Mouse (Mus musculus) hindbrain, embryonic 11.5 days (tissue): ENCODE data around the gene Pnkd. TPM values are rescaled to one million over a fixed set of nuclear protein-coding genes. Genes with fewer than 3 reads are reported as not detected.
"Not testable (repeated sequence)": the region's sequence is repeated elsewhere in the genome, so short reads cannot be mapped to it uniquely, and the experiment has no call there.

ENCODE experiments used
- ATAC-seq: fragments of 200-750 bp; cut with Nextera tagmentation; 2 replicates; pipeline ENCODE4 v1.8.0; 2017; ENCODE audit warnings: mild to moderate bottlenecking, moderate TSS enrichment, moderate library complexity; ENCODE audit not compliant: low FRiP score
- DNase-seq: peaks from one replicate; pipeline ENCODE4 v3.0.0-alpha.2; 2015; ENCODE audit warnings: low spot score
- H3K27ac ChIP-seq: fragments of 300-500 bp; sonication (generic); 2 replicates; pipeline ENCODE4 v1.5.1; 2014; ENCODE audit warnings: mild to moderate bottlenecking, low read depth, low read length
- H3K27me3 ChIP-seq: fragments of 300-500 bp; sonication (generic); 2 replicates; pipeline ENCODE4 v1.6.1; 2014; ENCODE audit warnings: mild to moderate bottlenecking, low read length, moderate library complexity, mixed read lengths; ENCODE audit not compliant: control insufficient read depth, insufficient read depth
- H3K36me3 ChIP-seq: fragments of 300-500 bp; sonication (generic); 2 replicates; pipeline ENCODE4 v1.6.1; 2014; ENCODE audit warnings: mild to moderate bottlenecking, low read length, moderate library complexity, mixed read lengths; ENCODE audit not compliant: control insufficient read depth, insufficient read depth
- H3K4me1 ChIP-seq: fragments of 300-500 bp; sonication (generic); replicated peaks from 2 replicates; pipeline ENCODE4 v1.6.1; 2014; ENCODE audit warnings: low read length, mixed read lengths; ENCODE audit not compliant: control insufficient read depth, insufficient read depth
- H3K4me2 ChIP-seq: fragments of 300-500 bp; sonication (generic); replicated peaks from 2 replicates; pipeline ENCODE4 v1.6.1; 2014; ENCODE audit warnings: mild to moderate bottlenecking, low read depth, low read length
- H3K4me3 ChIP-seq: fragments of 300-500 bp; sonication (generic); 2 replicates; pipeline ENCODE4 v1.5.1; 2014; ENCODE audit warnings: low read depth, low read length
- H3K9ac ChIP-seq: fragments of 300-500 bp; sonication (generic); 2 replicates; pipeline ENCODE4 v1.6.1; 2014; ENCODE audit warnings: low read depth, low read length
- H3K9me3 ChIP-seq: fragments of 300-500 bp; sonication (generic); 2 replicates; pipeline ENCODE4 v1.6.1; 2016; ENCODE audit warnings: low read length; ENCODE audit not compliant: control insufficient read depth
- WGBS: fragments of 180-500 bp; shearing (Covaris S2); extraction: QIAGEN DNeasy Blood & Tissue Kit; methylation state at CpG from one replicate; pipeline ENCODE4 v1.1.7; 2014; 5-methylcytosine and 5-hydroxymethylcytosine counted together
- polyA plus RNA-seq: library from polyadenylated mRNA; unstranded; fragments of >200 nt; fragmentation: Nextera tagmentation; extraction: Ambion mirVana; gene quantifications from 2 replicates; pipeline ENCODE4 v1.2.1, GENCODE M21; 2014

Pnkd gene
- polyA plus RNA-seq, 1 experiment from 2014 or later: 85.4 TPM

DNA sequence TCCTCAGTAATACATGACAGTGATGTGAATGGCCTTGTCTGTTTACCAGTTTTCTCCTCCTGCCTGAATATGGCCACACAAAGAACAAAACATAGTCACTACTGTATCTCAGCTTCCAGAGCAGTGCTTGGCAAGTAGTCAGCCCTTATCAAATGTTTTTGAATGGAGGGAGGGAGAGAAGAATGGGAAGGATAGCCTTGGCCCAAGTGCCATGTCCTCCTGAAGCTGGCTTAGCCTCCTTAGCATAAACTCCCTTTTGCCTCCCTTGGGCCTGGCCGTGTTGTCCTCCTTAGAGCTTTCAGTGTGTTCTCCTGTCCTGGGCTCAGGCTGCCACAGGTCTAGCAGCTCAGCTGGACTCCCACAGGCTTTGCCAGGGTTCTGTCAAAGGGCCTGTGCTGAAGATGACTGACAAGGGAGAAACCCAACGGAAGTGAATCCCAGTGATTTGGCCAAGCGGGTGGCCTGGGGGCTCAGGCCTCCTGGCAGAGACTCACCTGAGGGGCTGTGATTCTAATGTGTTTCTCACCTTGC, 52.6 kb downstream of the Pnkd start:
- no peak for DNase-seq
- no peak overlapping the region for H3K4me3 ChIP-seq
- no peaks in the 10 kb centered on the region for H3K9me3 ChIP-seq
- H3K4me1 ChIP-seq: peaks cover 6% of the 10 kb centered on the region
- no peaks in the 10 kb centered on the region for H3K27me3 ChIP-seq
- no peak overlapping the region for H3K4me2 ChIP-seq
- whole genome bisulfite sequencing: 86% methylated on average over 3 of the region's 3 CpGs
- no peak overlapping the region for H3K9ac ChIP-seq
- no peak overlapping the region for H3K27ac ChIP-seq
- no peaks in the 10 kb centered on the region for H3K36me3 ChIP-seq
- ATAC-seq: no peak

DNA sequence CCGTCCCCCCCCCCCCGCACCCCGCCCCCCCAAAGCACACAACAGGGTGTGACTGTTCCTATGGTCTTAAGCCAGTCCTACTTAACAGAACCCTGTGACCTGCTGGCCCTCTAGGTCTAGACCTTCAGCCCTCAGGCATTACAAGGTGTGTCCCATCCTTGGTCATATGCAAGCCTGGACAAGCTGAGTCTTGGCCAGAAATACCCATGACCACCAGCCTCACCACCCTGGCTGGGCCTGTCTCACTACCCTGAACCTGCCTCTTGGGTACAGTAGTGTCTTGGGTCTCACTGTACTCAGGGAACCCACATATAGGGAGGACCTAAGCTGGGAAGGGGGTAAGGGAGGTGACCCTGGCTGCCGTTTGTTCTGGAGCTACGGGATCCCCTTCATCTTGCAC, 53.3 kb downstream of the Pnkd start:
- no peak overlapping the region for H3K9ac ChIP-seq
- no peaks in the 10 kb centered on the region for H3K27me3 ChIP-seq
- no peak overlapping the region for H3K4me2 ChIP-seq
- H3K27ac ChIP-seq: no peak overlapping the region
- no peaks in the 10 kb centered on the region for H3K9me3 ChIP-seq
- WGBS: 93% methylated on average over 3 of the region's 5 CpGs
- no peak for ATAC-seq
- H3K36me3 ChIP-seq: no peaks in the 10 kb centered on the region
- no peak overlapping the region for H3K4me3 ChIP-seq
- DNase-seq: no peak
- H3K4me1 ChIP-seq: peaks cover 5% of the 10 kb centered on the region

DNA sequence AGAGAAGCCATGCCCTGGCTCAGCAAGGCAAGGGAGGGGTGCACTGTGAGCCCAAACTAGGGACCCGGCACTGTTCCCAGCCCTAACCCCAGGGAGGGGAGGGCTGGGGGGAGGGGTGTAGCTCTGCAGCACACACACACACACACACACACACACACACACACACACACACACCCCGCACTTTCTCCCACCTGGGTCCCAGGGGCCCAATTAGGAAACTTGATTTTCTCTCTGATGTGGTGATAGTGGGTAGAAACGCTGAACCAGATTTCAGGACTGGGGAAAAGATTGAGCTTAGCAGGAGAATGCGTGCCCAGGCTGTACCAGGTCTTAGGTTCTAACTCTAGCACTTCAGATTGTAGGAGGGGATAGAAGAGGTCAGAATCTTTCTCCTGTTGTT, 53.9 kb downstream of the Pnkd start:
- Histone ChIP-seq H3K27me3 (no peaks in the 10 kb centered on the region), H3K4me3 (no peak overlapping the region), H3K4me2 (no peak overlapping the region), H3K4me1 (no peaks in the 10 kb centered on the region), H3K36me3 (no peaks in the 10 kb centered on the region), H3K9me3 (no peaks in the 10 kb centered on the region), H3K27ac (no peak overlapping the region), H3K9ac (no peak overlapping the region)
- 76% methylated on average over 4 of the region's 4 CpGs for WGBS
- ATAC-seq: no peak
- DNase-seq: no peak

DNA sequence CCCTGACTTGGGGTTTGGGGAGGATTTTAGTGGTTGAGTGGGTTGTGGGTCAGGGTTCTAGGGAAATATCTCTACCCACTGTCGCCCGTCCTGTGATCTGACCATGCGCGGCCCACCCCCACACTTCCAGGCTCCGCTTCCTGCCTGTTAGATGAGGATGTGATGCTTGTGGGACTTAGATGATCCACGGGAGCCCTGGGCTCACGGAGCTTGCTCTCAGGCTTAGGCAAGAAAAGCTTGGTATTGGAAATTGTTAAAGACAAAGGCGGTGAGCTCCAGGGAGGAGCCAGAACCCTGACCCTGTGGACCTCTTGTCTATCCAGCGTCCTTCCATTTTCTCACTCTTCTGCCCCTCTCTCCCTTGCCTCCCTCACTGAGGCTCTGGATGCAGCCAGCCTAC, 55.2 kb downstream of the Pnkd start:
- Histone ChIP-seq H3K27ac (no peak overlapping the region), H3K27me3 (no peaks in the 10 kb centered on the region), H3K36me3 (no peaks in the 10 kb centered on the region), H3K4me2 (no peak overlapping the region), H3K9me3 (no peaks in the 10 kb centered on the region), H3K4me1 (no peaks in the 10 kb centered on the region), H3K9ac (no peak overlapping the region), H3K4me3 (no peak overlapping the region)
- ATAC-seq: no peak
- WGBS: 88% methylated on average over 9 of the region's 9 CpGs
- no peak for DNase-seq

DNA sequence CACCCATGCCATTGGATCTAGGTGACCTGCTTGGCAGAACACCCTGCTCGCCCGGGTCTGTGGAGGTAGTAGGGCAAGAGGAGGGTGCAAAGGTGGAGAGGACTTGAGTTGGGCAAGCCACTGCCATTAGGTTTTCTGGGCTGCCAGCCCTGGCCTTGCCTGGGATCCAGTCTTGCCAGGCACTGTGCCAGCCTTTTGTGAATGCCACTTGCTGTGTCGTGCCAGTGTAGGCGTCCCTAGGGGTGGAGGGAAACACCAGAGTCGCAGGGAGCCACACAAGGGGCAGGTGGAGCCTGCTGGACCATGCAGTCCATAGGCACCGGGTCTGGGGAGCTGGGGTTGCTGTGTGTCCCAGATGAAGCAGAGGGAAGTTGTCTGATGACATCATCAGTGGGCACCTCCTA, 55.6 kb downstream of the Pnkd start:
- DNase-seq (no peak), ATAC-seq (no peak)
- Histone ChIP-seq H3K9ac (no peak overlapping the region), H3K4me3 (no peak overlapping the region), H3K4me2 (no peak overlapping the region), H3K27me3 (no peaks in the 10 kb centered on the region), H3K27ac (no peak overlapping the region), H3K4me1 (no peaks in the 10 kb centered on the region), H3K9me3 (no peaks in the 10 kb centered on the region), H3K36me3 (no peaks in the 10 kb centered on the region)
- WGBS: 97% methylated on average over 6 of the region's 6 CpGs

DNA sequence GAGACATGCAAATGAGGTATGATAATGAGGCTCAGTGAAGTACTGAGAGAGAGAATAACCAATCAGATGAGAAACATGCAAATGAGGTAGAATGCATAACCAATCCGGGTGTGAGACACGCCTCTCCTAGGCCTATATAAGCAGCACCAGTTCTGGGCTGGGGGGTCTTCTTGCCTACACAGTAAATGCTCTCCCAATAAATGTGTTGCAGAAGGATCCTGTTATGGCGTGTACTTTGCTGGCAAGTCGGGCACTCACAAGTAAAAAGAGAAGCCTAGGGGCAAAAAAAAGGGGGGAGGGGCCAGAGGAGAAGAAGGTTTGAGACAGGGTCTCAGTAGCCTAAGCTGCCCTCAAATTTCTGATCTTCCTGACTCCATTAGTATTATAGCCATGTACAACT, 56.3 kb downstream of the Pnkd start:
- not testable (repeated sequence) for H3K4me2 ChIP-seq
- 95% methylated on average over 4 of the region's 4 CpGs for WGBS

DNA sequence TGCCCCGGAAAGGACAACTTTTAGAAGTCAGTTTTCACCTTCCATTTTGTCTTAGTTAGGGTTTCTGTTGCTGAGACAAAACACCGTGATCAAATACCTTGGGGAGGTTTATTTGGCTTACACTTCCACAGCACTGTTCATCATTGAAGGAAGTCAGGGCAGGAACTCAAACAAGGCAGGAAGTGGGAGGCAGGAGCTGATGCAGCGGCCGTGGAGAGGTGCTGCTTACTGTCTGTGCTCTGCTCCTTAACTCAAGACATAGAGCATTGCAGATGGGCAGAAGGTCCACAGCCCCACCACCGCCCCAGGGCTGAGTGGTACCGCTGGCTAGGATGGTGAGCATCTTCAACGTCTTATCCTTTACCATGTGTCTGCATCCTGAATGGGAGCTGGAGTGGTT, 57.2 kb downstream of the Pnkd start:
- Histone ChIP-seq H3K4me1 (no peaks in the 10 kb centered on the region), H3K27me3 (no peaks in the 10 kb centered on the region), H3K9me3 (no peaks in the 10 kb centered on the region), H3K4me3 (no peak overlapping the region), H3K9ac (no peak overlapping the region), H3K4me2 (no peak overlapping the region), H3K36me3 (no peaks in the 10 kb centered on the region), H3K27ac (no peak overlapping the region)
- WGBS: 89% methylated on average over 7 of the region's 7 CpGs
- no peak for DNase-seq
- ATAC-seq: no peak

More for the DNA sequence above, 56.3 kb downstream of the Pnkd start:
- not testable (repeated sequence) for H3K27me3 ChIP-seq, H3K4me3 ChIP-seq, DNase-seq, H3K9me3 ChIP-seq, H3K27ac ChIP-seq, H3K9ac ChIP-seq, H3K4me1 ChIP-seq, H3K36me3 ChIP-seq, ATAC-seq

DNA sequence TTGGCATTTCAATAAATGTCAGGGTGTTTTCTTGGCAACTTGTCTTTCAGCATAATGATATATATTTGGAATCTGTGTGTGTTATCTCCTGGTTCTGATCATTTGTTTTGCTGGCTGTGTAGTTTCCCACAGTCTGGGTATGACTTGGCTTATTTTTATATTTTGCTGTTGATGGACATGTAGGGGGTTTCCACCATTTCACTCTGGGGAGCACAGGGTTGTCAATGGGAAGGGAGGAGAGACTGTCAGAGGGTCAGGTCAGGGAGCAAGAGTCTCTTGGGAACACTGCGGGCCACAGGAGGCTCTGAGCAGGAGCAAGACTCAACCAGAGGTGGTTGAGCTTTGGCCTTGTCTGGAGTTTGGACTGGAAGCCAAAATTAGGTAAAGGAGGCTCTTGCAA, 57.6 kb downstream of the Pnkd start:
- Histone ChIP-seq H3K27ac (no peak overlapping the region), H3K4me2 (no peak overlapping the region), H3K4me1 (no peaks in the 10 kb centered on the region), H3K27me3 (no peaks in the 10 kb centered on the region), H3K9me3 (no peaks in the 10 kb centered on the region), H3K36me3 (no peaks in the 10 kb centered on the region), H3K9ac (no peak overlapping the region), H3K4me3 (no peak overlapping the region)
- DNase-seq (no peak), ATAC-seq (no peak)
- 92% methylated on average over 1 of the region's 1 CpGs for WGBS

DNA sequence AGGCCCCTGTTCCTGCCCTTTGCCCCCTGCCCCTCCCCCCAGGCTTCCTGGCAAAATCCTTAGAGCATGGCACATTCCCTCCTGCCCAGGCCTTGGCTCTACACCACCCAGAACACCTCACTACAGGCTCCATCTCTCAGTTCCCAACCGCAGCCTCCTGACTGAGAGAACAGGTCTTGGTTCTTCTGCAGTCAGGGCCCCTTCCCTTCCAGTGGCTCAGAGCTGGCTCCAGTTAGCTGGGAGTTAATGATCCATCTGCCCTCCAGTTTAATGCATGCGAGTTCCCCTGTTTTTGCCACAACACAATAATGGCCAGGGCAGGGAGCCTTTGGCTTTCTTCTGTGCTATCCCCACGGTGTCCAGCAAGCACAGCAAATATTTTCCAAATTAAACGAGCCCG, 58.4 kb downstream of the Pnkd start:
- H3K4me2 ChIP-seq: no peak overlapping the region
- H3K9me3 ChIP-seq: no peaks in the 10 kb centered on the region
- H3K27ac ChIP-seq: no peak overlapping the region
- no peak for DNase-seq
- no peak overlapping the region for H3K4me3 ChIP-seq
- ATAC-seq: no peak
- no peaks in the 10 kb centered on the region for H3K4me1 ChIP-seq
- no peaks in the 10 kb centered on the region for H3K27me3 ChIP-seq
- H3K9ac ChIP-seq: no peak overlapping the region
- no peaks in the 10 kb centered on the region for H3K36me3 ChIP-seq
- 54% methylated on average over 5 of the region's 5 CpGs for WGBS
